Mouse (Mus musculus) thymus, postnatal 0 days (tissue): ENCODE measurements around the gene Adamts17. TPM values are rescaled to one million over a fixed set of nuclear protein-coding genes. Genes with fewer than 3 reads are reported as not detected.

ENCODE experiments used
- DNase-seq: peaks from one replicate; pipeline ENCODE4 v3.0.0-alpha.2; 2015; ENCODE audit warnings: low spot score
- polyA plus RNA-seq: library from polyadenylated mRNA; unstranded; fragments of >200 nt; fragmentation: Nextera tagmentation; extraction: Ambion mirVana; gene quantifications from 2 replicates; pipeline ENCODE4 v1.2.1, GENCODE M21; 2015

Gene Adamts17
- polyA plus RNA-seq, 1 experiment from 2014 or later, result 1.2 TPM

- DNase-seq, result no peak
Observed at GRCm38 (mm10) chr7:66846582-66846981, 7.0 kb downstream of the Adamts17 start.

GRCm38 (mm10) chr7:66847299-66847698 is 7.8 kb downstream of the Adamts17 start:
- no peak for DNase-seq

- DNase-seq, result no peak
Observed at GRCm38 (mm10) chr7:66849316-66849715, 9.8 kb downstream of the Adamts17 start.

GRCm38 (mm10) chr7:66852164-66852563 is 12.6 kb downstream of the Adamts17 start:
- no peak for DNase-seq

- DNase-seq, result no peak
Observed at GRCm38 (mm10) chr7:66857610-66858009, 18.1 kb downstream of the Adamts17 start.

GRCm38 (mm10) chr7:66858247-66859075 is 18.9 kb downstream of the Adamts17 start:
- no peak for DNase-seq

- DNase-seq, result no peak
Observed at GRCm38 (mm10) chr7:66859220-66859619, 19.7 kb downstream of the Adamts17 start.

- DNase-seq, result no peak
Observed at GRCm38 (mm10) chr7:66866944-66867718, 27.6 kb downstream of the Adamts17 start.

- no peak for DNase-seq
Observed at GRCm38 (mm10) chr7:66867719-66868501, 28.4 kb downstream of the Adamts17 start.

- DNase-seq, result no peak
Observed at GRCm38 (mm10) chr7:66871520-66871919, 32.0 kb downstream of the Adamts17 start.

GRCm38 (mm10) chr7:66871940-66872511 is 32.5 kb downstream of the Adamts17 start:
- no peak for DNase-seq

GRCm38 (mm10) chr7:66873235-66873634 is 33.7 kb downstream of the Adamts17 start:
- no peak for DNase-seq

- no peak for DNase-seq
Observed at GRCm38 (mm10) chr7:66891431-66891830, 51.9 kb downstream of the Adamts17 start.

- no peak for DNase-seq
Observed at GRCm38 (mm10) chr7:66892096-66892495, 52.6 kb downstream of the Adamts17 start.

- DNase-seq, result no peak
Observed at GRCm38 (mm10) chr7:66902376-66902775, 62.8 kb downstream of the Adamts17 start.

GRCm38 (mm10) chr7:66903014-66903413 is 63.5 kb downstream of the Adamts17 start:
- no peak for DNase-seq

- DNase-seq, result no peak
Observed at GRCm38 (mm10) chr7:66905941-66906340, 66.4 kb downstream of the Adamts17 start.

GRCm38 (mm10) chr7:66912866-66913265 is 73.3 kb downstream of the Adamts17 start:
- DNase-seq, result peak; percentile 69

- no peak for DNase-seq
Observed at GRCm38 (mm10) chr7:66923595-66923994, 84.1 kb downstream of the Adamts17 start.

- no peak for DNase-seq
Observed at GRCm38 (mm10) chr7:66924104-66924503, 84.6 kb downstream of the Adamts17 start.

GRCm38 (mm10) chr7:66929263-66929662 is 89.7 kb downstream of the Adamts17 start:
- no peak for DNase-seq
